Mouse (Mus musculus): Measurements from ENCODE around the gene 9530077C05Rik. TPM values are rescaled to one million over a fixed set of nuclear protein-coding genes. Genes with fewer than 3 reads are reported as not detected.
A peak's percentile ranks its signal among the peaks of the same experiment; 100 is the strongest.
"Not testable (repeated sequence)": the region's sequence is repeated elsewhere in the genome, so short reads cannot be mapped to it uniquely, and the experiment has no call there.

Gene 9530077C05Rik
- total RNA-seq (2022), result under 1 TPM; 0.15 to 0.32 (median 0.19) TPM

DNA sequence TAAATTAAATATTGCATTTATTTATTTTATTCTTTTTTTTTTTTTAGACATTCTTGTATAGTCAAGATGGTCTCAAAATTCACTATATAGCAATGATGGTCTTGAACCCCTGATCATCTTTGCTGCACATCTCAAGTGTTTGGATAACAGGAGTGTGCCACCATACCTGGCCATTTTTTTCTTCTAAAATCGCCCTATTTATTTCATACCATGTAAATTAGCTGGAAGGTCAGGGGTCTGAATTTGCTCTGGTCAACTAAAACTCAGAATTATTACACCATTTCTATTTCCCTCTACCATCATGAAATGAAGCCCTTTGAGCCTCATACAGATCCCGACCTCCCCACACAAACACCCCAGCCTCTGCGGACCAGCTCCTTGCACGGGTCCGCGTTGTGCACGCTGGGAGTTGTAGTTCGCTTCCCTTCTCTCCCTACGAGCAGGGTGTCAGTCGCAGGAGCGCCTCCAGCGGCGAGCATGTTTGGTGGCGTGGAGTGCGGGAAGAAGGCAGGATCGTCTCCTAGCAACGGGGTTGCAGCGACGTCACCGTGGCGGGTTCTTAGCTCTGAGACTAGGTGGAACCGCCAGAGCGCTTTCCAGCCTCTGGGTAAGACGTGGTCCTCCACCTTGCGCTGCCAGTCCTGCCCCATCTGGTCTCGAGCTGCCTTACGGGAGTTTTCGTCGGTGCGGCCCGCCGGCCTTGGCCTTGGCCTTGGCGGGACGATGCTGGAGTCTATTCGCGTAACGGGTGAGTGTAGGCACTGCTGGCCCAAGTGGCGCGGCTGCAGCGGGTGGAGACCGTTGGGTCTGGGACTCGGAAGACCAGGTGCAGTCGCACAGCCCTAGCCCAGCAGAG lies at the start of gene 9530077C05Rik:
Gene 9530077C05Rik (plus strand): TSS at position 512 of the 856 bp plus-strand sequence.
- DNase-seq (ENCODE audit: low spot score in 2 of 2), result peak; percentile 93 to 94

DNA sequence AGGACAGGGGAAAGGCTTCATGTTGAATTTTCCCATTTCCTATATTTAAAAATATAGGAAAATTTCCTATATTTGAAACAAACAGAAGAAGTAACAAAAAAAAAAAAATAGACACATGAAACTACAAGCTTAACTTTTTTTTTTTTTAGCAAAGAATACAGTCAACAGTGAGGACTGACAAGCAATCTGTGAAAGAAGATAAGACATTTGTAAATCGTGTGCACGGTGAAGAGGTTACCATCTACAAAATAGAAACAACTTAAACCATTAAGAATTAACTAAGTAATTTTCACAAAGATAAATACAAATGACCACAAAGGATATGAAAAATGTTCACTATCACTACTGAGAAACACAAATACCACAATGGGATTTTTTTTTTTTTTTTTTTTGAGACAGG lies 45.1 kb upstream of the 9530077C05Rik start:
- DNase-seq (ENCODE audit: low spot score in 2 of 2), result no peak

DNA sequence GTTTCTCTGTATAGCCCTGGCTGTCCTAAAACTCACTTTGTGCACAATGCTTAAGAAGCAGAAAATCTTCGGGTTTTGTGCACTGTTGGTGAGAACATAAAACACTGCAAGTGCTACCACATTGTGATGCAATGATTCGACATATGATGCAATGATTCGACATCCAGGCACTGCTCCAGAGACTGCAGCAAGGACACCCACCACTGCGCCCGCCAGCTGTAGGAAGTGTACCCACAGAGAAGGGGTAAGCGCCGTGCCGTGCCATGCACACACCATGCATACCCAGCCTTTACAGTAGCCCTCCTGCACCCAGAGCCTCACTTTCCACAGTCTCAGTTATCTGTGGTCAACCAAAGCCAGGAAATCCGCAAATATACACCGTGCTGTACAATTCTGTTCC lies 44.7 kb upstream of the 9530077C05Rik start:
- no peak for DNase-seq (ENCODE audit: low spot score in 2 of 2)

DNA sequence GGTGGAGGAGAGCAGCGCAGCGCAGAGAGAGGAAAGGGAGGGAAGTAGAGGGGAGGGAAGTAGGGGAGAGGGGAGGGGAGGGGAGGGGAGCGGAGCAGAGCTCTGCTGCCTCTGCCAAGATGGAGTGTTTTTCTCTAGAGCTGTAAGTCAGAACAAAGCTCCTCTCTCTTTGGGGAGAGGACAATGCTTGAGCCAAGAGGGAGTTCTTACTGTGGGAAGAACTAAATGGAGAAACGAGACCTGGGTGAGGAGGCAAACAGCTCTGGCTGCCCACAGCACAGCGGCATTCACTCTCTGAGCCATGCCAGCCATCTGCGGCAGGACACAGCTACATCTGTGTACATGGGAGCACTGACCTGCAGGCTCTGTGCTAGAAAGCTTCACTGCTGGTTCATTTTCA lies 43.3 kb upstream of the 9530077C05Rik start:
- DNase-seq (ENCODE audit: low spot score in 2 of 2), result no peak

DNA sequence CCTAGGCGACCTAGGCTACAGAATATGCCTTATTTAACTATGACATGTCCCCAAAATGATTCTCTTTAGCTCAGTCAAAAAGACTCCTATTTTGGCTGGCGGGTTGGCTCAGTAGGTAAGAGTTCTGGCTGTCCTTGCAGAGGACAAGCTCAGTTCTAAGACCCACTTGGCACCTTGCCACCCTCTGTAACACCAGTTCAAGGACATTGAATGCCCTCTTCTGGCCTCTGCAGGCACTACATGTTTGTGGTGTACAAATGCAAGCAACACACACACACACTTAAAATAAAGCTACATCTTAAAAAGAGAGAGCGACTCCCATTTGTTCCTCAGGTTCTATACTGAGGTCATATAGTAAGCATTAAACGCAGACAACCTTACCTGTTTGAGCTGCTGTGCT lies 38.6 kb upstream of the 9530077C05Rik start:
- no peak for DNase-seq (ENCODE audit: low spot score in 2 of 2)

DNA sequence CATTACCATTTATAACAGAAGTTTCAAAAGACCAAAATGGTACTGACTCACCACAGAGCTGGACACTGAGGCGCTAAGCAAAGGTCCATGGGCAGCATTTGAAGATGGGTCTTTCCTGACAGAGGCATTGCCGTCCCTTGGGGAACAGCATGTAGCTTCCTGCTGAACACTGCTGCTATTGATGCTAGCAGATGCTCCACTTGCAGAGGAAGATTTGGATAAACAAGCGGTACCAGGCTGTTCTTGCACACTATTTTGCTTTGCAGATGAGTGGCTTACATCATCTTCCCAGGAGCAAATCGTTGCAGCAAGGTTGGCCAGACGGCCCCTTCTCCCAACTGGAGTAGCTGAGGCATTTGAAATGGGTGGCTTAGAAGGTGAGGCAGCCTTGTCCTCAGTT lies 35.2 kb upstream of the 9530077C05Rik start:
- DNase-seq (ENCODE audit: low spot score in 2 of 2), result no peak

DNA sequence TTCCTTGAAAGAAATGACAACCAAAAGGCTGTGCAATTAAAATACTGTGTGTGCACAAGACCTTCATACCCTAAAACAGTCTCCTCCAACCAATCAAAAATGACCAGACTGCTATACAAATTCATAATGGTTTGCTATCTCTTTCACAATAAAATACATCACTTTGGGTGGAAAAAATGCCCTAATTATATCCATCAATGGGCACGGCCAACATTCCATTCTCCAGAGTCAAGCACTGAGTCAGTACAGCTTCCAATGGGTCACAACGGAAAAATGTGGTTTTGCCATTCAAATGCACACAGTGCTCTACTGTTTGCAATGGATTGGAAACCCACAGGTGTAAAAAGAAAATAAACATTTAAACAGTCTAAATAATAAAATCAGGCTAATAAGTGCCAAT lies 25.4 kb upstream of the 9530077C05Rik start:
- no peak for DNase-seq (ENCODE audit: low spot score in 2 of 2)

DNA sequence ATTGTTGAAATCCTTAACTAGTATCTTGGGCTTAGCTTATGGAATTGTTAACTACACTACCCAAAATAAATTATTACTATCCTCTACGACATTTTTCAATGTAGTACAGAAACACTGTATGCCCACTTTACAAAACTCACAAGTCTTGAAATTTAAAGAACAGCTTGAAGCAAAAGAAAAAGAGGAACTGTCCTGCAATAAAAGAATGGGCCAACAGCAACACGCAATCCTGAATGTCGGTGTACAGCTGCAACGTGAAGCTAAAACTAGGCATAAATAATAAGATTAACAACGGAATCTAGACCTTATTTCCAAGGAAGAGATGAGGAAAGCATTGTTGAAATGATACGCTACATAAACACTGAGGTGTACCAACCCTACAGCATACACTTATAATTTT lies 23.4 kb upstream of the 9530077C05Rik start:
- DNase-seq (ENCODE audit: low spot score in 2 of 2), result no peak

DNA sequence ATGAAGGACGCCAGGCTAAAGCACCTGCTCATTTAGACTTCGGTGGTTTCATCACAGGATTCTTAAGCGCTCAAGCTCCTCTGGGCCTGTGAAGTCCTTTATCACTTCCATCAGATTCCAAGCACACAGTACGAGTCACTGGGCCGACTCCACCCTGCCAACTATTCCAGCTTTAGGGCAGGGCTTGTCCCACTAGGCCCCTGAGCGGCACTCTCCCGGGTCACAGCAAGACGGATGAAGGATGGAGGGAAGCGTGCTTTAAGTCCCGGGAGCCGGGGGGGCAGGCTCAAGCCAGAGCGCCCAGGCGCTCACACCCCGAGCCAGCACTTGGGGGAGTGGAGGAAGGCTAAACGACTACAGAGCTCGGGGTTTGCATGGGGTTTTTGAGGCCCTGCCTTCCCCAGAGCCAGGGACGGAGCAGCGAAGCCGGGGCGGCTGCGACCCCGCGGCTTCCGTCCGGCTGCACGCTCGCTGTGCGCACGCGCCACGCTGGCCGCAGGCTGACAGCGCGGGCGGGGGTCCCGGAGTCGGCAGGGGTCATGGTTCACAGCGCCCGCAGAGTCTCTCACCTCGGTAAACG lies 22.8 kb upstream of the 9530077C05Rik start:
- DNase-seq (ENCODE audit: low spot score in 2 of 2), result no peak

DNA sequence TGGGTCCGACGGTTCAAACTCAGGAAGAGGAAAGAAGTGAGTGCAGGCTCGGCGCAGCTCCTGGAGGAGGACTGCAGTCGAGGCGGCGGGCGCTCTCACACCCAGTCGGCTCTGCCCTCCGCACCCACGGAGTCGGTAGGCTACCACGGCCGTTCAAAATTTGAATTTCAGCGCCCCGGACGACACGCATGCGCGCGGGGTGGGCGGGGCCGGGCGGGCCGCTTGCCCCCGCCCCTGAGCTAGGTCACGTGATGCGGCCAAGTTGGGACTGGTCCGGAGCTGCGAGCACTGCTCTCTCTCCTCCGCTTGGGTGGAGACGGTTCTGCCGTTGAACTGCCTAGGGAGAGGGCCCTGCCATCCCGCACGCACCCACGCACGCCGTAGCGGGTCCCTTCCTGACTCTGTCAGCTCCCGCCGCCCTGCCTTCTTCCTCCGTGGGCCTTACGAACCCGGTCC lies 22.3 kb upstream of the 9530077C05Rik start, which contains the start of gene Anln:
Gene Anln (minus strand): TSS at position 168 of the 456 bp plus-strand sequence.
- peak; percentile 75 to 79 for DNase-seq (ENCODE audit: low spot score in 2 of 2)

DNA sequence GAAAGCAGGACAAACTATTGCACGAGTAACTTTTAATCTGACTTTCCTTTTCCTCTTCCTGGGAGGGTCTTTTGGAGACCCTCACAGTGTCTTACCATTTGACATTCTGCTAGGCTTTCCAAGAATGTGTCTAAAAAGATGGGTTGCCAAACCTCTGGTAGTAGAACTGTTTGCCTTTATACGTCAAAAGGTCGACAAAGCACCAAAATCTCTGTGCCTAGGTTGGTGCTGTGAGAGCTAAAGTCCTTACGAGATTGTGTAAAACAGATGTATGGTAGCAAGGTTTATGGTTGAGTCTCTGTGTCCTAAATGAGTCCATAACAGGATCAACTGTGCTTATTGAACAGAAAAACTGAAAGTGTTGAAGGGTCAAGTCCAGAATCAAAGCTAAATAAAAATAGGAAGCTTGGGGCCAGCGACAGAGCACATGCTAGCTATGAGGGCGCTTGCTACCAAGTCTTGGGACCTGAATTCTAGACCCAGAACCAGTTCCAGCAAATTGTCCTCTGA lies 21.5 kb upstream of the 9530077C05Rik start:
- no peak for DNase-seq (ENCODE audit: low spot score in 2 of 2)

DNA sequence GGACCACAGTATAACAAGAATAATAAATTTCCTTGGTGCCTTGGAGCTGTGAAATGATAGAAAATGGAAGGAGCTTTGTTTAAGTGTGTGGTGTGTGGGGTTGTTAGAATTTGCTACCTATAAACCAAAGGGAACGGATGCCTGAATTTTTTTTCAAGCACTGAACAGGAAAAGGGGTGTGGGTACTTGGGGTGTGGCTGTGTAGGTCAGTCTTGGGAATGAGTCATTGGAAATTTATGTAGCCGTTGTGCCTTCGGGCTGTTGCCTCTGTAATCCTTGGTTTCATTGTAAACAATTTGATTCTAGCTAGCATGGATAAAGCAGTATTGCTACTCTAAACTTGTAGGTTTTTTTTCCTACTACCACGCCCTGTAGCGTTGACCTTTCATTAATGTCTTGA lies 20.9 kb upstream of the 9530077C05Rik start:
- no peak for DNase-seq (ENCODE audit: low spot score in 2 of 2)

DNA sequence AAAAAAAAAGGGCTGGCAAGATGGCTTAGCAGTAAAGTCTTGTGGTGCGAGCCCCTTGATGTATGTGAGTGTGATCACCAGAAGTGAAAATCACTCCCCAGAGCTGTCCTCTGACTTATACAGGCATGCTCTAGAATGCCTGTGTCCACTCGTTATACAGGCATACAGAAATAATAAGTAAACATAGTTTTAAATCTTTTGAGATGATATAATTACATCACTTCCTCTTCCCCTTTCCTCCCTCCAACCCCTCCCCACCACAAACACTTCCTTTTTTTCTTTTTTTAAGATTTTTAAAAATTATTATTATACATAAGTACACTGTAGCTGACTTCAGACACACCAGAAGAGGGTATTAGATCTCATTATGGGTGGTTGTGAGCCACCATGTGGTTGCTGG lies 16.6 kb upstream of the 9530077C05Rik start:
- DNase-seq (ENCODE audit: low spot score in 2 of 2), result no peak

DNA sequence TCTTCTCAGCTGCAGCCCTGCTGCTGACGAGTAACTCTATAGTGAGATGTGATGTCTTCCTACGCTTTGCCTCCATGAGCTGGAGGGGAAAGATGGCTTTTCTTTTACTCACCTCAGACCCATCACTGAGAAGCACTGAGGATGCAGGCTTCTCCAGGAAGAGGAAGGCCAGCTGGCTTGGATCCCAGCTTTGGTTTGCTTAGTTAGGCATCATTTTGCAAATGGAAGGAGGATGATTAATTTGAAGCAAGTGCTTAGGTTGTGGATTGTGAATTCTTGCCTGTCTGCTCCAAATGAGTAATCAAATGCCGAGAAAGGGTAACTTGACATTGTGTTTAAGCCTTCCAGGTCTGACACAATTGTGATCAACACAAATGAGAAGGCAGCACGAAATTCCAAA lies 12.3 kb upstream of the 9530077C05Rik start:
- no peak for DNase-seq (ENCODE audit: low spot score in 2 of 2)

DNA sequence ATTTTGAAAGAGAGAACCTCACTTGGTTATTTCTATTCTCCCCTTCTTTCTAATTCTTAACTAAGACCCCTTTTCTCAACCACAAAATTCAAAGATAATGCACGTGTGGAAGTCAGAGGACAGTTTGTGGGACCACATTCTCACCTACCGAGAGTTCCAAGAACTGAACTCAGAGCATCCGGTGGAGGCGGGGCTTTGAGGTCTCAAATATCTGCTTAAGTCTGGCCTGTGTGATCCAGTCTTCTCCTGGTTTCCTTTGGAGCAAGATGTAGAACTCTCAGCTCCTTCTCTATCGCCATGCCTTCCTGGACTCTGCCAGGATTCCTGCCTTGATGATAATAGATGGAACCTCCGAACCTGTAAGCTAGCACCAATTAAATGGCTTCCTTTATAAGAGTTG lies 9.3 kb upstream of the 9530077C05Rik start:
- DNase-seq (ENCODE audit: low spot score in 2 of 2), result no peak

DNA sequence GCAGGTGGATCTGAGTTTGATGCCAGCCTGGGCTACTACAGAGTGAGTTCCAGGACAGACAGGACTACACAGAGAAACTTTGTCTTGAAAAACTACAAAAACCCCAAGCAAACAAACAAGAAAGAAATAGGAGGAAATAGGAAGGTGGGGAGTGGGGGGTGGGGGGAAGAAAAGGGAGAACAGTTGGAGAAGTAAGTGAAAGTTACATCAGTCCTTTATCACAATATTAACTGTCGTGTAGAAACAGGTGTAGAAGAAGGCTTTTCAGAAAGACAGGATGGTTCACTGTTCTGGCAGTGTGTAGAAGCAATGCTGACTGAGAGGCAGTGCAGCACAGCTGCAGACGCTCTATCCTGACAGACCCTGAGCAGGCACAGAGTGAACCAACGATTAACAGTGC lies 8.3 kb upstream of the 9530077C05Rik start:
- no peak for DNase-seq (ENCODE audit: low spot score in 2 of 2)

DNA sequence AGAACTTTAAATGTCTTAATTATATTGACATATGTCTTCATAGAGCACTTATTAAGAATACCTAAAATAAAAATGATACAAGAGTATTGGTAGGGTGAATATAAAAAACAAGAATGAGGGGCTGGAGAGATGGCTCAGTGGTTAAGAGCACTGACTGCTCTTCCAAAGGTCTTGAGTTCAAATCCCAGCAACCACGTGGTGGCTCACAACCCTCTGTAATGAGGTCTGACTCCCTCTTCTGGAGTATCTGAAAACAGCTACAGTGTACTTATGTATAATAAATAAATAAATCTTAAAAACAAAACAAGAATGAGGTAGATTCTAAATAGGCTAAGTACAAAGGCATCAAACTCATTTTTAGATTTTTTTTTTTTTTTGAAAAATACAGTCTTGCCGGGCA lies 7.8 kb upstream of the 9530077C05Rik start:
- DNase-seq (ENCODE audit: low spot score in 2 of 2), result not testable (repeated sequence)

DNA sequence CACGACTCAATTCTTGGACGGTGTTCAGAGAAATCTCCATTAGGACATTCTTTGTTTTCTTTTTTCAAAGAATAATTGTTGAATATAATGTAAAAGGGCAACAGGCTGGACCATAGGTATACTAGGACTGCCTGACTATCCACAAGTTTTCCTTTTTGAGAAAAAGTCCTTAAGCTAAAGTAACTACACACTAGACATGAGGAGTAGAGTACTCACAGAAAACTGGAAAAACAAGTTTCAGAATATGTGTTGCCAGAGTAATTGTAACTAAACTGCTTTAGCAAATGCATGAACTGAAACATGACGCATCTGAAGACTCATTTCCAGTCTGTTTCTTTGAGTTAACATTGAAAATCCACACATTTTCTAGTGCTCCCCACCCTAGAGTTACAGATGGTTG lies 5.9 kb upstream of the 9530077C05Rik start:
- DNase-seq (ENCODE audit: low spot score in 2 of 2), result no peak

DNA sequence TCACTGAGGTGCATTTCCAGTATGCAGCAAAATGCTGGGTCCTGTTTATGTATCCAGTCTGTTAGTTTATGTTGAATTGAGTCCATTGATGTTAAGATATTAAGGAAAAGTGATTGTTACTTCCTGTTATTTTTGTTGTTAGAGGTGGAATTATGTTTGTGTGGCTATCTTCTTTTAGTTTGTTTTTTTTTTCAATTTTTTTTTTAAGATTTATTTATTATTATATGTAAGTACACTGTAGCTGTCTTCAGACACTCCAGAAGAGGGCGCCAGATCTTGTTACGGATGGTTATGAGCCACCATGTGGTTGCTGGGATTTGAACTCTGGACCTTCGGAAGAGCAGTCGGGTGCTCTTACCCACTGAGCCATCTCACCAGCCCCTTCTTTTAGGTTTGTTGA lies 3.7 kb upstream of the 9530077C05Rik start:
- DNase-seq (ENCODE audit: low spot score in 2 of 2), result not testable (repeated sequence)

DNA sequence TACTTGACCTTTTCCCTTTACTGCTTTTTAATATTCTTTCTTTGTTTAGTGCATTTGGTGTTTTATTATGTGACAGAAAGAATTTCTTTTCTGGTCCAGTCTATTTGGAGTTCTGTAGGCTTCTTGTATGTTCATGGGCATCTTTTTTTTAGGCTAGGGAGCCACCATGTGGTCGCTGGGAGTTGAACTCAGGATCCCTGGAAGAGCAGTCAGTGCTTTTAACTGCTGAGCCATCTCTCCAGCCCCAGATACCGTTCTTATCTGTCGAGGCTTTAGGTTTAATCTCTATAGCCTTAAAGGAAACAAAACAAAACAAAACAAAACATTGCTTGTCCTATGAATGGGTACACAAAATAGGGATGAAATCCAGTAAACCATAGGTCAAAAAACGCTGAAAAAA lies 3.0 kb upstream of the 9530077C05Rik start:
- not testable (repeated sequence) for DNase-seq (ENCODE audit: low spot score in 2 of 2)

DNA sequence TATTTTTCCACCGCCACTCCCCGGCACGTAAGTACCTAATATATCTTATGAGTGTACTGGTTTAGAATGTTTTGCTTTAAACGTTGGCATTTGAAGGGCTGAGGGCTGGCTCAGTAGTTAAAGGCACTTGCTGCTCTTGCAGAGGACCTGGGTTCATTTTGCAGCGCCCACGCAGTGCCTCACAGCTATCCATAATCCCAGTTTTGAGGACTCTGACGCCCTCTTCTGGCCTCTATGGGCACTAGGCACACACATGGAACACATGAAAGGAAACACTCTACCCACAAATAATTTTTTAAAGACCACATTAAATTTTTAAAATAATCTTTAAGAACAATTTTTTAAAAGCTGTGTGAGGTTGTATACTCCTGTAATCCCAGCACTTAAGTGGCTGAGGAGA lies 1.8 kb upstream of the 9530077C05Rik start:
- no peak for DNase-seq (ENCODE audit: low spot score in 2 of 2)

DNA sequence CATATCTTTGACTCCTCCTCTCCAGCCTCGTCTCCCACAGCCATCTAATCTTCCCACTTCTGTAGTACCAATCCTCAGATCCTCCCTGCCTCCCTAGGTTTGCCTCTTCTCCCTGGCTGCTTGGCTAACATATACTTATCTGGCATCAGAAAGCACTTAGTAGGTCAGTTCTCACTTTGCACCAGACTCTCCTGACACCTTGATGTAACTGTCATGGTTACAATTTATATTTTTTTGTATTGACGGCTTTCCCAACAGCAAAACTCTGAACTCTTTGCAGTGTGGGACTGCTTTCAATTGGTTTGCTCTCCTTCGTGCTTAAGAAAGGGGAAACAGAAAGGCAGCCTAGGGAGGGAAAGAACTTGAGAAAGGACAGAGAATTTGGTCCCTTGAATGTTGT lies 4.9 kb downstream of the 9530077C05Rik start:
- DNase-seq (ENCODE audit: low spot score in 2 of 2), result no peak

DNA sequence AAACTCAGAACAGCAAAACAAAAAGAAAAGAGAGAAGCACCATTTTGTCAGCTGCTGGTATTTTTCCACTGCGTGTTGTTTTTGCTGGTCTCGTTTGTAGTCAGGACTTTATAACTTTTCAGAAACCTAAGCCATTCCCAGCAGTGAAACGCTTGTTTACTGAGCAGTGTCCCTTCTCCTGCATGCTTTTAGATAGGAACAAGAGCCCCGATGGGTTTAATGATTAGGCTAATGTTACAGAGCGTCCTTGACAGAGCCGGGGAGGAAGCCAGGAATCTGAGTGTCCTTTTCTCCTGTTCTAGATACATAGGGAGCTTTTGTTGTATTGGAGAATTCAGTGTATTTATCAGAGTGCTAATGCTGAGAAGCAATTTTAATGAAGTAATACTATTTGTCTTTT lies 6.2 kb downstream of the 9530077C05Rik start:
- no peak for DNase-seq (ENCODE audit: low spot score in 2 of 2)

Measured in gastrocnemius, adult 8-10 months (tissue).